Comparison of ENCODE assay signal across 17 mouse cellular contexts in genomic region chr12:99736971-99737370, GRCm38 (mm10).
DNase-seq lines count a peak whose midpoint lies in the region; ATAC-seq and TF ChIP-seq lines count a peak whose summit lies in the region.
"Had no signal": no experiment of that assay in that cellular context is flagged by ENCODE, and none has a peak within 500 bp of the region (broad histone marks: within the 10 kb centered on the region; RNA-seq: fewer than 3 reads in every experiment).

No protein-coding gene starts in this region.

- no peak for ATAC-seq in hindbrain, embryonic 14.5 days (ENCODE audit: low FRiP score)
- 0 out of 2 replicates have a peak, but pooled peaks have one; percentile 51 for ATAC-seq in hindbrain, embryonic 15.5 days (ENCODE audit: low FRiP score, low read depth)
- ATAC-seq in midbrain, embryonic 14.5 days (ENCODE audit: low FRiP score, low TSS enrichment): no peak
- ATAC-seq: lung, postnatal 0 days had no signal

- no peak overlapping the region for H3K4me3 ChIP-seq in hindbrain, embryonic 10.5 days
- no peak overlapping the region for H3K4me3 ChIP-seq in hindbrain, embryonic 14.5 days (replicated peaks; ENCODE audit: low read length)
- no peak overlapping the region for H3K4me3 ChIP-seq in hindbrain, embryonic 15.5 days
- no peak overlapping the region for H3K4me3 ChIP-seq in midbrain, embryonic 14.5 days (replicated peaks; ENCODE audit: low read depth, low read length)
- no peak overlapping the region for H3K4me3 ChIP-seq in left cerebral cortex, adult 2 months
- H3K4me3 ChIP-seq: forebrain, embryonic 12.5 days; liver, embryonic 15.5 days had no signal

- H3K9me3 ChIP-seq in hindbrain, embryonic 10.5 days: no peaks in the 10 kb centered on the region
- no peaks in the 10 kb centered on the region for H3K9me3 ChIP-seq in hindbrain, embryonic 14.5 days (ENCODE audit: control insufficient read depth, low read length)
- no peaks in the 10 kb centered on the region for H3K9me3 ChIP-seq in hindbrain, embryonic 15.5 days
- no peaks in the 10 kb centered on the region for H3K9me3 ChIP-seq in midbrain, embryonic 14.5 days (ENCODE audit: control insufficient read depth, low read length)
- H3K9me3 ChIP-seq: forebrain, embryonic 12.5 days; liver, embryonic 15.5 days had no signal

- peaks cover 33% of the 10 kb centered on the region for H3K4me1 ChIP-seq in hindbrain, embryonic 10.5 days (replicated peaks)
- H3K4me1 ChIP-seq in hindbrain, embryonic 14.5 days (replicated peaks; ENCODE audit: control insufficient read depth, insufficient read depth, low read length): no peaks in the 10 kb centered on the region
- H3K4me1 ChIP-seq in hindbrain, embryonic 15.5 days (replicated peaks): peaks cover 19% of the 10 kb centered on the region
- H3K4me1 ChIP-seq in midbrain, embryonic 14.5 days (ENCODE audit: control insufficient read depth, insufficient read depth, low read length): peaks cover 9% of the 10 kb centered on the region
- H3K4me1 ChIP-seq: liver, embryonic 15.5 days had no signal

- no peak overlapping the region for H3K9ac ChIP-seq in hindbrain, embryonic 14.5 days
- H3K9ac ChIP-seq in hindbrain, embryonic 15.5 days: no peak overlapping the region
- H3K9ac ChIP-seq in midbrain, embryonic 14.5 days (replicated peaks; ENCODE audit: low read length): no peak overlapping the region
- H3K9ac ChIP-seq: forebrain, embryonic 12.5 days; liver, embryonic 15.5 days had no signal

- intact Hi-C loops in left cerebral cortex, adult 2 months (cut with DNase I): no loop called here

- peak overlapping the region; percentile 70 for H3K27ac ChIP-seq in hindbrain, embryonic 10.5 days
- no peak overlapping the region; the same call in 1 of the 2 replicates for H3K27ac ChIP-seq in hindbrain, embryonic 14.5 days
- no peak overlapping the region for H3K27ac ChIP-seq in hindbrain, embryonic 15.5 days (replicated peaks)
- no peak overlapping the region for H3K27ac ChIP-seq in midbrain, embryonic 14.5 days (replicated peaks; ENCODE audit: low read depth, low read length)
- H3K27ac ChIP-seq in left cerebral cortex, adult 2 months: no peak overlapping the region
- H3K27ac ChIP-seq: forebrain, embryonic 12.5 days; liver, embryonic 15.5 days had no signal

- WGBS in hindbrain, embryonic 10.5 days: 52% methylated on average over 3 of the region's 3 CpGs
- 33% methylated on average over 3 of the region's 3 CpGs for WGBS in hindbrain, embryonic 14.5 days
- 27% methylated on average over 3 of the region's 3 CpGs for WGBS in hindbrain, embryonic 15.5 days
- 42% methylated on average over 3 of the region's 3 CpGs for WGBS in midbrain, embryonic 14.5 days

- no peak overlapping the region for H3K4me2 ChIP-seq in hindbrain, embryonic 14.5 days (replicated peaks)
- H3K4me2 ChIP-seq in hindbrain, embryonic 15.5 days: no peak overlapping the region
- H3K4me2 ChIP-seq in midbrain, embryonic 14.5 days (ENCODE audit: low read length): no peak overlapping the region
- H3K4me2 ChIP-seq: forebrain, embryonic 12.5 days; liver, embryonic 15.5 days had no signal

- no peak for TF ChIP-seq CTCF in left cerebral cortex, adult 2 months (IDR thresholded peaks at IDR 0.05)

- H3K36me3 ChIP-seq in hindbrain, embryonic 10.5 days: 0 out of 2 replicates have a peak, but pooled peaks cover 4% of the 10 kb centered on the region
- H3K36me3 ChIP-seq in hindbrain, embryonic 14.5 days (replicated peaks; ENCODE audit: control insufficient read depth, insufficient read depth): no peaks in the 10 kb centered on the region
- H3K36me3 ChIP-seq in hindbrain, embryonic 15.5 days: no peaks in the 10 kb centered on the region
- H3K36me3 ChIP-seq in midbrain, embryonic 14.5 days (ENCODE audit: control insufficient read depth, insufficient read depth, low read length): no peaks in the 10 kb centered on the region
- H3K36me3 ChIP-seq: forebrain, embryonic 12.5 days; G1E; liver, embryonic 15.5 days had no signal

- DNase-seq in hindbrain, embryonic 10.5 days (ENCODE audit: low spot score): no peak
- DNase-seq in hindbrain, embryonic 14.5 days (ENCODE audit: low spot score): no peak
- DNase-seq in midbrain, embryonic 14.5 days: peak; percentile 35
- no peak for DNase-seq in adrenal gland, adult (ENCODE audit: inconsistent age in 2 of 2, low spot score in 1 of 2)
- DNase-seq in left cerebral cortex, adult 2 months (ENCODE audit: extremely low spot score in 1 of 2, low spot score in 2 of 2): no peak
- DNase-seq in right cerebral cortex, postnatal 36 days (ENCODE audit: low spot score in 2 of 2): no peak
- DNase-seq: cerebellum, postnatal 14 days; embryo, embryonic 11 days; kidney, adult 8-10 months; kidney, postnatal 36 days; right cerebral cortex, postnatal 4 days; thymus, adult 2 months had no signal

- H3K27me3 ChIP-seq in hindbrain, embryonic 10.5 days (ENCODE audit: insufficient read depth, poor library complexity, severe bottlenecking): no peaks in the 10 kb centered on the region
- no peaks in the 10 kb centered on the region for H3K27me3 ChIP-seq in hindbrain, embryonic 14.5 days (ENCODE audit: control insufficient read depth, insufficient read depth, low read length)
- H3K27me3 ChIP-seq in hindbrain, embryonic 15.5 days: no peaks in the 10 kb centered on the region
- H3K27me3 ChIP-seq in midbrain, embryonic 14.5 days (ENCODE audit: control insufficient read depth, insufficient read depth, low read length): no peaks in the 10 kb centered on the region
- H3K27me3 ChIP-seq: liver, embryonic 15.5 days had no signal
